Mouse (Mus musculus) E14TG2a.4 (cell line): ENCODE measurements at regions not wholly inside any gene's neighbourhood (a gene's known extent, or its start where the extent isn't known, plus 50 kb on each side); places are given as distances from the start of the nearest gene placed in this dataset.

Source experiments
- CTCF ChIP-seq: conservative IDR thresholded peaks from 2 replicates; pipeline ENCODE4 v1.5.1; 2014; ENCODE audit warnings: low read length
- POU5F1 ChIP-seq: IDR thresholded peaks from 2 replicates; pipeline ENCODE4 v1.6.1; 2014; ENCODE audit warnings: low read length, borderline replicate concordance

- TF ChIP-seq CTCF: no peak
- no peak for TF ChIP-seq POU5F1
Observed at GRCm38 (mm10) chr15:63648142-63648989, 196.6 kb downstream of the Gsdmc2 start.
